Mouse (Mus musculus) hindbrain, embryonic 16.5 days (tissue): ENCODE measurements around the gene Adm. TPM values are rescaled to one million over a fixed set of nuclear protein-coding genes. Genes with fewer than 3 reads are reported as not detected.

ENCODE experiments used
- ATAC-seq: fragments of 200-750 bp; cut with Nextera tagmentation; 2 replicates; pipeline ENCODE4 v1.8.0; 2017; ENCODE audit warnings: moderate TSS enrichment, moderate library complexity
- H3K27ac ChIP-seq: fragments of 300-500 bp; sonication (generic); 2 replicates; pipeline ENCODE4 v1.5.1; 2014; ENCODE audit warnings: low read depth, mild to moderate bottlenecking, control low read depth, low read length, moderate library complexity
- H3K27me3 ChIP-seq: fragments of 300-500 bp; sonication (generic); replicated peaks from 2 replicates; pipeline ENCODE4 v1.6.1; 2014; ENCODE audit warnings: low read length; ENCODE audit not compliant: control insufficient read depth, insufficient read depth
- H3K36me3 ChIP-seq: fragments of 300-500 bp; sonication (generic); 2 replicates; pipeline ENCODE4 v1.6.1; 2014; ENCODE audit warnings: mild to moderate bottlenecking, low read length, moderate library complexity, mixed read lengths; ENCODE audit not compliant: control insufficient read depth, insufficient read depth
- H3K4me1 ChIP-seq: fragments of 300-500 bp; sonication (generic); 2 replicates; pipeline ENCODE4 v1.6.1; 2014; ENCODE audit warnings: low read depth, low read length; ENCODE audit not compliant: control insufficient read depth, insufficient read depth
- H3K4me2 ChIP-seq: fragments of 300-500 bp; sonication (generic); 2 replicates; pipeline ENCODE4 v1.6.1; 2014; ENCODE audit warnings: mild to moderate bottlenecking, low read length, control low read depth, moderate library complexity
- H3K4me3 ChIP-seq: fragments of 300-500 bp; sonication (generic); 2 replicates; pipeline ENCODE4 v1.5.1; 2014; ENCODE audit warnings: mild to moderate bottlenecking, low read length, control low read depth, moderate library complexity
- H3K9ac ChIP-seq: fragments of 300-500 bp; sonication (generic); 2 replicates; pipeline ENCODE4 v1.6.1; 2014; ENCODE audit warnings: low read depth, mild to moderate bottlenecking, control low read depth, low read length, moderate library complexity
- H3K9me3 ChIP-seq: fragments of 300-500 bp; sonication (generic); 2 replicates; pipeline ENCODE4 v1.6.1; 2014; ENCODE audit warnings: mild to moderate bottlenecking, low read length, moderate library complexity; ENCODE audit not compliant: control insufficient read depth
- WGBS: fragments of 180-500 bp; shearing (Covaris S2); extraction: QIAGEN DNeasy Blood & Tissue Kit; methylation state at CpG from one replicate; pipeline ENCODE4 v1.1.7; 2014; 5-methylcytosine and 5-hydroxymethylcytosine counted together
- polyA plus RNA-seq: library from polyadenylated mRNA; unstranded; fragments of >200 nt; fragmentation: Nextera tagmentation; extraction: Ambion mirVana; gene quantifications from 2 replicates; pipeline ENCODE4 v1.2.1, GENCODE M21; 2015

The Adm gene
- polyA plus RNA-seq, 1 experiment from 2014 or later: 5.5 TPM

- H3K4me3 ChIP-seq: no peak overlapping the region
- no peaks in the 10 kb centered on the region for H3K36me3 ChIP-seq
- H3K4me1 ChIP-seq: no peaks in the 10 kb centered on the region; the same call in 1 of the 2 replicates
- H3K9me3 ChIP-seq: no peaks in the 10 kb centered on the region; the same call in 1 of the 2 replicates
- H3K4me2 ChIP-seq: no peak overlapping the region
- 51% methylated on average over 6 of the region's 6 CpGs for WGBS
- no peaks in the 10 kb centered on the region for H3K27me3 ChIP-seq
- no peak for ATAC-seq
- H3K27ac ChIP-seq: no peak overlapping the region
- H3K9ac ChIP-seq: no peak overlapping the region
These were observed 43.7 kb downstream of the Adm start for GRCm38 (mm10) chr7:110671121-110671680.

Other genes starting within 250 kb of the Adm start
- gene Sbf2, start 12.7 kb upstream of the Adm start, polyA plus RNA-seq: 51.8 and 52.9 TPM in 2 replicates
- gene Ampd3, start 140.5 kb downstream of the Adm start, polyA plus RNA-seq: 14.3 and 14.9 TPM in 2 replicates
- gene Rnf141, start 216.8 kb downstream of the Adm start, polyA plus RNA-seq: 39.6 and 48.9 TPM in 2 replicates
- gene Lyve1, start 235.6 kb downstream of the Adm start, polyA plus RNA-seq: 5.6 and 6.6 TPM in 2 replicates